Mouse (Mus musculus): ENCODE data around the gene Fbxw10. TPM values are rescaled to one million over a fixed set of nuclear protein-coding genes. Genes with fewer than 3 reads are reported as not detected.

The Fbxw10 gene
- total RNA-seq, 2 experiments from 2014 or later, result 0.89 to 0.96 TPM

DNA sequence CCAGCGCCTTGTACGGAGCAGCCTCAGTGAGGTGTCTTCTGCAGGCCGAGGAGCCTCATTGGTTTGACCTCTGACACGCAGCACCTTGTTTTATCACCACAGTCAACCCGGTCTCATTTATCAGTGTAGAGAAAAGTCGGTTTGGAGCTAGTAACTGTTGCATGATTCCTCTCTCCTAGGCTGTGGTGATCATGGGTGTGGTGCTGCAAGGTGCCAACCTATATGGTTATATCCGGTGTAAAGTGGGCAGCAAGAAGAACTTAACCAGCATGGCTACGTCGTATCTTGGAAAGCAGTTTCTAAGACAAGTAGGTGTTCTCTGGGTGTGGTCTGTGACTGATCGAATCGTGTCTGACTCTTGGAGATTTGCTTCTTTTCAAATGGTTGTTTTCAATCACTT, 44.9 kb downstream of the Fbxw10 start:
- intact Hi-C loops (cut with DNase I), result no loop called here
- no peak for DNase-seq

DNA sequence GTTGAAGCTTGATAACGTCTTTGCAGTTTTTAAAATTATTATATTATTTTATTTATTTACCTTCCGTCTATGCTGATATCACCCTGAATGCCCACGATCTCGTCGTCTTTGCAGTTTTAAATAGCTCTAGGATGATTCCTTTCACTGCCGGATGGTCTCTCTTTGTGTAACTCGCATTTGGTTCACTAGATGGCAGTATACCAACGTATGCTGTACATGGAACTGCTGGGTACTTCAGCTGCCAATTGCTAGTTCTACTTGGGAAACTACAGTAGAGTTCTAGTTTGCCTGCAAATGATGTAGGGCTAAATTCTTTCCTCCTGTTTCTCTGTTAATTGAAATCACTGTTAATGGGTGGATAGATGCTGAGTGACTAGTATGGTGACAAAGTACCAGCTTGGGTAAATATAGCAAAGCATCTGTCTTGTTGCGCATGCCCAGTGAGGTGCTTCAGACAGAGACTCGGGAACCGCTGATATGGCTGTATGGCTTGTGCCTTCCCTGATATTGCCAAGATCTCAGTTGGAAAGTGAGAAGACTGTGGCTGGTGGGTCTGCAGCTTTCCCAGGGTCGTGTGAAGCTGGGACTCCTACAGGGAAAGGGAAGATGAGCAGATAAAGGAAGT, 54.9 kb downstream of the Fbxw10 start:
- intact Hi-C loops (cut with DNase I), result no loop called here

DNA sequence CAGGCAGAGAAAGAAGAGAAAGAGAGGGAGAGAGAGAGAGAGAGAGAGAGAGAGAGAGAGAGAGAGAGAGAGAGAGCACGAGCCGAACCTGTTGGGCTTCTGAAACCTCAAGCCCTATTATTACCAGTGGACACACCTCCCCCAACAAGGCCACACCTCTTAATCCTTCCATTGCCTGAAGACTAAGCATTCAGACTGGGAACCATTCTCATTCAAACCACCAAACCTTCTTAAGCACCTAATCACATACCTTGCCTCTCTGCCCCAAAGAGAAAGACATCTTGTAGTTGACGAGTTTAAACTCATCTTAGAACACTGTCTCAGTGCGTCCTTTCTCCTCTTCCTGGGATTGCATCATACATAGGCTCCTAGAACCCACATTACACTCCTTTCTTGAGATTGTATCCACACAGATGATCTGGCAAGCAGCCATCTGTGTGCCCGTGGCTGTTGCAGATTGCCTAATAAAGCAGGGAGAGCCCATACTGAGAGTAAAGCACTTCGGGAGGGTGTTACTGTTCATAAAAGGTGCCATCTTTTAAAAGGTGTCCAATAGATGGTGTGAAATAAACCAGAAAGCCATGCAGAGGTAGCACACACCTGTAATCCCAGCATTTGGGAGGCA, 57.1 kb downstream of the Fbxw10 start:
- intact Hi-C loops (cut with DNase I), result no loop called here
- DNase-seq, result no peak

More for the DNA sequence above, 54.9 kb downstream of the Fbxw10 start:
- peak; percentile 37 for DNase-seq

DNA sequence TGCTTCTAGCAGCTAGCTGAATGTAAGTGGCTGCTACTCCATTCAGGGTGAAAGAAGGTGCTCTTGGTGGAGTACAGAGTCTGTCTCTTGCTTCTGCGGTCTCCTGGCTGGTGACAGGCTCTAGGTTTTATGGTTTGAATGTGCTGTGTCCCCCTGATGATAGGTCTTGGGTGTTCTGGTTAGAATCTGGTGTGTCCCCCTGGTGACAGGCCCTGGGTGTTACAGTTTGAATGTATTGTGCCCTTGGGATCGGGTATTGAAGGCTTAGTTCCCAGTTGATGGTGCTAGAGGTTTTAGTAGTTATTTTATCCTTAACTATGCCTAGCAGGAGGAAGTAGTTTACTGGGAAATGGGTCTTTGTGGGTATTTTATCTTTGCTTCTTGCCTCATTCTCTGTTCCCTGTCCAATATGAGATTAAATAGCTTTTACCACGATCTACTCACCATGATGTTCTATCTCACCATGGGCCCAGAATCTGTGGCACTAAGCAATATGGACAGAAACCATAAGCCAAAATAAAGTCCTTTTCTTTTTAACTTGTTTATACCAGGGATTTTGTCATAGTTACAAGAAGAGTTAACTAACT, 62.9 kb downstream of the Fbxw10 start:
- DNase-seq, result no peak
- intact Hi-C loops (cut with DNase I), result no loop called here

DNA sequence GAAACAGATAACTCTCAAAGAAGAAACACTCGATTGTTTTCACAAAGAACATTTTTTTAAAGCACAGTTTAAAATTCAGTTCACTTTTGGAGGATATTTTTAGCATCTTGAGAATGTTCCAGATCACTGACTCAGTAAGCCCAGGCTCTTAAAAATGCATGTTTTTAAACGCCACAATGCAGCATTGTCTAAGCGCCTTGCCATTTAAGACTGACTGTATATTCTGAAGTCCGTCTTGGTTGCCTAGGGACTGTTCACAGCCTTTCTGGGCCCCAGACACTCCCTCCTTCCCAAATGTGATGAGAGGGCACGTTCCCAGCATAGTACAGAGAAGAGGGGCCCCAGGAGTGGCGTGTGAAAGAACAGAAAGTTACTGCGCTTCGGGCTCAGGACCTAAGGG, 64.5 kb downstream of the Fbxw10 start:
- intact Hi-C loops (cut with DNase I), result no loop called here
- no peak for DNase-seq

DNA sequence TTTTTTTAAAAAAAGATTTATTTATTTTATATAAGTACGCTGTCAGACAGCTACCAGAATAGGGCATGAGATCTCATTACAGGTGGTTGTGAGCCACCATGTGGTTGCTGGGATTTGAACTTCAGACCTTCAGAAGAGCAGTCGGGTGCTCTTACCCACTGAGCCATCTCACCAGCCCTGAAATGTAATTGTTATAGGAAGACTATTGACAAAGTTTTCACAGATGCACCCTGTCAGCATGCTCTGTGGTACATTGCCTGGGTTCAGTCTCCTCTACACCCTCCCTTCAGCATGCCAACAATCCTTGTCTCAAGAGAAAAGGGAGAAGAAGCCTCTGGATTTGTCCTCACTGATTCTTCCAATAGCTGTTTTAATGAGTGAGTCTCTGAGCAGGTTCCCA, 66.3 kb downstream of the Fbxw10 start:
- intact Hi-C loops (cut with DNase I), result no loop called here
- no peak for DNase-seq

DNA sequence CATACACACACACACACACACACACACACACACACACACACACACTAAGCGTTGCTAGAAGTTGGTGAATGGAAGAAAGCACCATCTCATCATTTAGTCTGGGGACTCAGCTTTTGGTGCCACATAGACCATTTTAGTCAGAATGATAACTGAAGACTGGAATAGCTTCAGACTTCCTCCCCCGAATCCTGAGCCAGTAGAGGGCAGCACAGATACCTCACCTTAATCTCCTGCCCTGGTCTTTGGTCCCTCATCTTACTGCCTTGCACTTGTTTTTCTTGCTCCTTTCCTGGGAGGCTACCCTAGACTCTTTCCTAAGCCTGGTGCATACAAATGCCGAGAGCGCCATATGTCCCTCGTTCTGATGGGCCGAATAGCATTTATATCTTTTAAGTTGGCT, 67.7 kb downstream of the Fbxw10 start:
- DNase-seq, result peak; percentile 27
- intact Hi-C loops (cut with DNase I), result no loop called here

DNA sequence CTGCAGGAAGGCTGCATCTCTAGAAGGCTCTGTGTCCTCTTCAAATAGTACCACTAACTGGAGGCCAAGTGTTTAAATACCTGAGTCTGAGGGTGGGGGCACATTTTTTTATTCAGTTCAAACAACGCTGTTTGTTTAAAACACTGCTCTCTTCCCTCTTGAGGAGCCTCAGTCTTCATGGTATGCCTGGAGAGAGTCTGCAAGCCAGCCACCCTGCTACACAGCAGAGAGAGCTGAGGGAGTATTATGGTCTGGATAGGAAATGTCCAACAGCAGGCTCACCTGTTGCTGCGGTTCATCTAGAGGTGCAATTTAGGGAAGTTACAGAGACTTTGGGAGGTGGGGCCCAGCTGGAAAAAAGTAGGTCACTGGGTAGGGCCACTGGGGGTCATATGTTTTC, 68.6 kb downstream of the Fbxw10 start:
- no peak for DNase-seq
- intact Hi-C loops (cut with DNase I), result no loop called here

DNA sequence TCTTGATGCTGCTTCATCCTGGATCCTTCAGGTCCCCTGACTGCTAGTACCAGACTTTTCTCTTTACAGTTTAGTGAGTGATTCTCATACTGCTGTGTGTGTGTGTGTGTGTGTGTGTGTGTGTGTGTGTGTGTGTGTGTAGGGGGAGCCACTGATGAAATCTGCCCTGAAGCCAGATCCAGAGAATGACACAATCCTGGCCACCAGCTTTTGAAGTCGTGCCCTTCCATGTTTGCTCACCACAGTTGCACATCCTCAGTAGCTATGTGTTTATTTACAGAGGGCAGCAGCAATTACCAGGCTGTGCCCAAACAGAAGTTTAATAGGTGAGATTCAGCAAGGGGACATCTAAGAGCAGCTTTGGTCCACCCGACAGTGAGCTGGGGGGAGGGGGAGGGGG, 69.9 kb downstream of the Fbxw10 start:
- DNase-seq, result no peak
- intact Hi-C loops (cut with DNase I), result no loop called here

DNA sequence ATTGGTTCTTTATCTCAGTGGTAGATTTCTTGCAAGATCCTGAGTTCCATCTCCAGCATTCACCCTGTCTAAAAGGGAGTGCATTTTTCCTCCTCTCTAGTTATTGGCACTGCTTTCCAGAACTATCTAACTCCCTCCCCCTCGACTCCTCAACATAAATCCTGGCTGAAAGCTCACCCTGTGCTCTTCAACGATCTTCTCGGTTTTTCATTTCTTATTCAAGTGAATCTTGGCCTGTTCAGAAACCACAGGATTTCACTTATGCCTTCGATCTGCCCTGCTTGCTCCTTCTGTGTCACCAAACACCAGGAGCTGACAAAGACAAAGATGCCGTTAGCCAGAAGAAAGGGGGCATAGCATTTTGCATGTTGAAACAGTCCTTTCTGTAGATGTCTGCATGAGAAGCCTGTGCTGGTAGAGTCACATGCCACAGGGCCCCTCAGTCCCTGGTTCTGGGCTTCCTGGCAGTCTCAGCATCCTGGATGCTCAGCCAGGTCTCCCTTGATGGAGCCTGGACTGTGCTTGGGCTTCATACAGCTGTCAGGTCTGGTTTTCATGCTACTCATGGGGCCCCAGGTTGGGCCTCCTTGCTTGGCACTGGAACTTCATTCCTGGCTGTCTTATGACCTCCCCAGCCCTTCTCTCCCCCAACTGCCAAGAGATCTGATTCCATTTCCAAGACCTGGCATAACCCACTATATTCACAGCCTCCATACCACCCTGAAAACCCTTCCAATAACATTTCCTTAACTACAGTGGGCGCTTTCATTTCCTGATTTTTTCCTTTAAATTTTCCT, 73.3 kb downstream of the Fbxw10 start:
- DNase-seq, result no peak
- intact Hi-C loops (cut with DNase I), result loop anchor here (2.0 kb wide), 1 partner anchor 215 kb away; no protein-coding TSS in a partner anchor

DNA sequence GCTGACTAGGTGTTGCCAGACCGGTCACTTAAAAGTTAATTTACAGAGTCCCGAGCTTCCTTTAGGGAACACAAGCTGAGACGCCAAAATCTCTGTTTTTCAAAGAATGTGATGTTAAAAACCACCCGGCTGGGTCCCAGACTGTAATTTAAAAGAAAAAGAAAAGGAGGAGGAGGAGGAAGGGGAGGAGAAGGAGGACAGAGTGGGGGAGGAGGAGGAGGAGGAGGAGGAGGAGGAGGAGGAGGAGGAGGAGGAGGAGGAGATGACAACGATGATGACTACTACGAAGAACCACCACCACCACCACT, 73.8 kb downstream of the Fbxw10 start:
- intact Hi-C loops (cut with DNase I), result loop anchor here (2.0 kb wide), 1 partner anchor 214 kb away; no protein-coding TSS in a partner anchor
- DNase-seq, result no peak

DNA sequence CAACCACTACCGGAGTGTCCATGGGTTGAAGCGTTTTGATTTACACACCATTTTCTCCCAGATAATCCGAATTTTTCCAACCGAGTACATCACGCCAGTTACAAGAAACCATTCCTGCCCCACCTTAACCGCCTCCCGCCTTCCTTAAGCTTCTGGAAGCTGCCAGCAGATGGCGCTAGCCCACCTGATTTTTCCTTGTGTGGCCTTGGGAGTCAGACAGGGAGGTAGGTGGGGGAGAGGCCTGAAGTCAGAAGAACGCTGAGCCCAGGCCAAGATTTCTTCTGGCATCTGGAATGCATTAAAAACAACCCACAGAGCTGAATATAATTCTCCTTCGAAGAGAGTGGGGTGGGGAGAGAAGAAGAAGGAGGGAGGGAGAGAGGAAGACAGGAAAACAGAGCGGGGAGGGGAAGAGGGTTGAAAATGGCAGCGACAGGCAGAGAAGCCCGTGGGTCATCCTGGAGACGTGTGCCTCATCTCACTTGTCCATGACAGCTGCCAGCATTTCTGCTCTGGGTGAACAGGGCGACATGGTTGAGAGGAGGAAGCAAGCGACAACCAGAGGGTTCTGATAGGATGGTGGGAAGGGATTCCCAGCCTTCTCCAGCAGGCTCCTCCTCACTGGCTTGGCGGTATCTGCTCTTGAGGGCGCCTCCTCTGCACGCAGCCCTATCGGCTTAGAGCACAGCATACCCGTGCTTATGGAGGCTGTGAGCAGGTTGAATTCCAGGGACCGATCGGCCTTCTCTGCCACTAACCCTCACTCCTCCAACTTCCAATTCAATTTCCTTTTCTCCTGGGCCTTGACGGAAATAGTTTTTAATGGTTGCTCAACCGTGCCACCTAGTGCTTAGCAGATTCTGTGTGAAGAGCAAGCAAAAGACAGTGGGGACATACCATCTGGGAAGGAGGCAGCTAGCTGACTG, 74.4 kb downstream of the Fbxw10 start:
- intact Hi-C loops (cut with DNase I), result loop anchor here (2.0 kb wide), 1 partner anchor 213 kb away; no protein-coding TSS in a partner anchor
- DNase-seq, result peak; percentile 91

DNA sequence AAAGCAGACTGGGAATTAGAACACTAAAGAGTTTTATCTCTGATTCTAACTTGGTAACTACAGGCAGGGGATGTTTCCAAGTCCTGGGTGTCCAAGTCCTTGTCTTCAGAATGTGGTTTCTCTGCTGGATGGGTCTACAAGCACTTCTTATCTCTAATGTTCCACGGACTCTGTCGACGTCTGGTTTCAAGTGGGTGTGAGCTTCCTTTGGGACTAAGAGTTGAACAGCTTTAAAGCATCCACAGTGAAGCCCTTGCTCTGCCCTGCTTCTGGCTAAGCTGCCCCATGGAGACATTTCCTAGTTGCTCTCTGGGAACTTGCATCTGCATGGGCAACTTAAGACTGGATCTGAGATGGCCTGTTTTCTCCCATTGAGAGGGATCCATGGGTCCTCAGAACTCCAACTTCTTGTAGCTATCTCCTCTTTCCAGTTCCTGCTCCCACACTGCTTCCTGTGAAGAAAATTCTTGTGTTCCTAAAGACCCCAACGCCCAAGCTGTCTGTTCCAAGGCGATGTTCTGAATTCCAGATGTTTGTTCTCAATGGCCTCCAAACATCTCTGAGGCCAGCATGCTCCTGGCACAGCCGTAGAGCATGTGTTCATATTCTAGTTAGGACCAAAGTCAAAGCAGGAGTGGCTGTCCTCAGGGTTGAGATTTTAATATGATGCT, 77.4 kb downstream of the Fbxw10 start:
- intact Hi-C loops (cut with DNase I), result no loop called here
- no peak for DNase-seq

Other genes with a start within 250 kb of the Fbxw10 start
- gene Lrrc75a, start 198.5 kb upstream of the Fbxw10 start, total RNA-seq (2021), result 10 to 100 TPM; 14.4 to 16.7 TPM
- gene Mmgt2, start 198.4 kb upstream of the Fbxw10 start, total RNA-seq (2021), result 10 to 100 TPM; 18.1 to 19.6 TPM
- gene Zfp287, start 115.2 kb upstream of the Fbxw10 start, total RNA-seq (2021), result 10 to 100 TPM; 23.7 to 24.4 TPM
- gene Gm10428, start 94.0 kb upstream of the Fbxw10 start, total RNA-seq (2021), result not detected
- 10 to 100 TPM; 29.7 to 32.4 TPM for gene Zfp286, start 57.6 kb upstream of the Fbxw10 start, total RNA-seq (2021)
- 10 to 100 TPM; 10.8 to 10.9 TPM for gene Trim16, start 26.8 kb upstream of the Fbxw10 start, total RNA-seq (2021)
- 10 to 100 TPM; 19.6 to 22.0 TPM for gene Tvp23b, start 32.4 kb downstream of the Fbxw10 start, total RNA-seq (2021)
- gene Cdrt4, start 104.1 kb downstream of the Fbxw10 start, total RNA-seq (2021), result not detected
- under 1 TPM in 1 of 2 experiments, not detected in 1; 0.20 TPM for gene Tekt3, start 214.6 kb downstream of the Fbxw10 start, total RNA-seq (2021)